In the genomic region with DNA sequence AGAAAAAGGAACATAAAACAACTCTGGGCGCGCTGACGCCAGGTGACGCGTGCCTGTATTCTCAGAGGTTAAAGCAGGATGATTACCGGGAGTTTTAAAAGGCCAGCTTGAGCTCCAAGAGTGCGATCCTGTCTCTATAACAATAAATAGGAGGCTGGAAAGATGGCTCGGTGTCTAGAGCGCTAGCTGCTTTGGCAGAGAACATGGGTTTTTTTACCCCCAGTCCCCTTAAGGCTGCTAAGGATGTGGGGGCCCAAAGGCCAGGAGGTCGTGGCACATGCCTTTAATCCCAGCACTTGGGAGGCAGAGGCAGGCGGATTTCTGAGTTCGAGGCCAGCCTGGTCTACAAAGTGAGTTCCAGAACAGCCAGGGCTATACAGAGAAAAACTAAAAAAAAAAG, we compare ENCODE assay signal across 8 mouse cellular contexts. TPM values are rescaled to one million over a fixed set of nuclear protein-coding genes. Genes with fewer than 3 reads are reported as not detected.
A peak's percentile ranks its signal among the peaks of the same experiment; 100 is the strongest.
DNase-seq lines count a peak whose midpoint lies in the region; ATAC-seq and TF ChIP-seq lines count a peak whose summit lies in the region.

No protein-coding gene starts in this region.

- H3K36me3 ChIP-seq in kidney, embryonic 15.5 days, result 0 out of 2 replicates have a peak, but pooled peaks cover 4% of the 10 kb centered on the region
- no peaks in the 10 kb centered on the region for H3K36me3 ChIP-seq in embryonic facial prominence, embryonic 12.5 days
- H3K36me3 ChIP-seq in intestine, embryonic 15.5 days, result no peaks in the 10 kb centered on the region
- H3K36me3 ChIP-seq in neural tube, embryonic 12.5 days, result no peaks in the 10 kb centered on the region
- H3K36me3 ChIP-seq in thymus, adult 2 months (ENCODE audit: control insufficient read depth, insufficient read depth, low read length), result no peaks in the 10 kb centered on the region

- peak overlapping the region; percentile 91 for H3K4me3 ChIP-seq in kidney, embryonic 15.5 days (replicated peaks)
- H3K4me3 ChIP-seq in embryonic facial prominence, embryonic 12.5 days, result peak overlapping the region; percentile 96
- H3K4me3 ChIP-seq in intestine, embryonic 15.5 days (replicated peaks), result peak overlapping the region; percentile 94
- H3K4me3 ChIP-seq in neural tube, embryonic 12.5 days, result peak overlapping the region; percentile 96
- no peak overlapping the region; the same call in 1 of the 2 replicates for H3K4me3 ChIP-seq in thymus, adult 2 months (ENCODE audit: control insufficient read depth, insufficient read depth, low read length)

- H3K4me2 ChIP-seq in kidney, embryonic 15.5 days, result peak overlapping the region; percentile 81
- H3K4me2 ChIP-seq in embryonic facial prominence, embryonic 12.5 days (replicated peaks), result peak overlapping the region; percentile 80
- peak overlapping the region; percentile 76 for H3K4me2 ChIP-seq in intestine, embryonic 15.5 days (replicated peaks)
- peak overlapping the region; percentile 93 for H3K4me2 ChIP-seq in neural tube, embryonic 12.5 days (replicated peaks)

- no peak for TF ChIP-seq POLR2A in thymus, adult 2 months (IDR thresholded peaks at IDR 0.05; ENCODE audit: control insufficient read depth, extremely low read depth, insufficient read depth, low read length, poor library complexity)

- DNase-seq in kidney, adult 8-10 months, result no peak
- DNase-seq in thymus, adult 2 months, result no peak
- no peak for DNase-seq in ovary, postnatal 14 days (ENCODE audit: low spot score)
- no peak for DNase-seq in layer of hippocampus, adult 11-12 months (ENCODE audit: low spot score)

- no peak for TF ChIP-seq CTCF in thymus, adult 2 months (IDR thresholded peaks at IDR 0.05; ENCODE audit: borderline replicate concordance, control insufficient read depth, extremely low read depth, insufficient read depth, low read length, poor library complexity)

- ATAC-seq in kidney, embryonic 15.5 days (replicated peaks; ENCODE audit: low FRiP score), result no peak
- no peak for ATAC-seq in embryonic facial prominence, embryonic 12.5 days (ENCODE audit: insufficient number of reproducible peaks, insufficient read depth, low FRiP score, low TSS enrichment)
- ATAC-seq in intestine, embryonic 15.5 days, result no peak
- no peak for ATAC-seq in neural tube, embryonic 12.5 days (ENCODE audit: low FRiP score, low read depth)

- peak overlapping the region; percentile 76 for H3K9ac ChIP-seq in kidney, embryonic 15.5 days
- H3K9ac ChIP-seq in embryonic facial prominence, embryonic 12.5 days, result peak overlapping the region; percentile 90
- peak overlapping the region; percentile 69 for H3K9ac ChIP-seq in intestine, embryonic 15.5 days
- peak overlapping the region; percentile 97 for H3K9ac ChIP-seq in neural tube, embryonic 12.5 days

- H3K9me3 ChIP-seq in kidney, embryonic 15.5 days (replicated peaks), result no peaks in the 10 kb centered on the region
- H3K9me3 ChIP-seq in embryonic facial prominence, embryonic 12.5 days, result no peaks in the 10 kb centered on the region
- no peaks in the 10 kb centered on the region for H3K9me3 ChIP-seq in intestine, embryonic 15.5 days
- no peaks in the 10 kb centered on the region for H3K9me3 ChIP-seq in neural tube, embryonic 12.5 days

- WGBS in kidney, embryonic 15.5 days, result 34% methylated on average over 12 of the region's 12 CpGs
- WGBS in embryonic facial prominence, embryonic 12.5 days, result 36% methylated on average over 12 of the region's 12 CpGs
- 38% methylated on average over 12 of the region's 12 CpGs for WGBS in intestine, embryonic 15.5 days
- WGBS in neural tube, embryonic 12.5 days, result 35% methylated on average over 12 of the region's 12 CpGs
- 64% methylated on average over 12 of the region's 12 CpGs for WGBS in thymus, adult 2 months

- H3K4me1 ChIP-seq in kidney, embryonic 15.5 days, result peaks cover 64% of the 10 kb centered on the region
- peaks cover 45% of the 10 kb centered on the region for H3K4me1 ChIP-seq in embryonic facial prominence, embryonic 12.5 days
- peaks cover 35% of the 10 kb centered on the region for H3K4me1 ChIP-seq in intestine, embryonic 15.5 days (replicated peaks)
- peaks cover 35% of the 10 kb centered on the region for H3K4me1 ChIP-seq in neural tube, embryonic 12.5 days
- peaks cover 42% of the 10 kb centered on the region for H3K4me1 ChIP-seq in thymus, adult 2 months (replicated peaks; ENCODE audit: control insufficient read depth, insufficient read depth, low read length)

- no peaks in the 10 kb centered on the region for H3K27me3 ChIP-seq in kidney, embryonic 15.5 days
- H3K27me3 ChIP-seq in embryonic facial prominence, embryonic 12.5 days, result no peaks in the 10 kb centered on the region
- no peaks in the 10 kb centered on the region for H3K27me3 ChIP-seq in intestine, embryonic 15.5 days (replicated peaks)
- H3K27me3 ChIP-seq in neural tube, embryonic 12.5 days (replicated peaks), result no peaks in the 10 kb centered on the region
- no peaks in the 10 kb centered on the region for H3K27me3 ChIP-seq in thymus, adult 2 months (ENCODE audit: control insufficient read depth, insufficient read depth, low read length)

- H3K27ac ChIP-seq in kidney, embryonic 15.5 days, result peak overlapping the region; percentile 99
- peak overlapping the region; percentile 95 for H3K27ac ChIP-seq in embryonic facial prominence, embryonic 12.5 days
- H3K27ac ChIP-seq in intestine, embryonic 15.5 days, result peak overlapping the region; percentile 98
- H3K27ac ChIP-seq in neural tube, embryonic 12.5 days, result peak overlapping the region; percentile 67; the same call in 1 of the 2 replicates
- no peak overlapping the region; the same call in 1 of the 2 replicates for H3K27ac ChIP-seq in thymus, adult 2 months (ENCODE audit: control insufficient read depth, insufficient read depth, low read length)

RNA-seq across cellular contexts. Expression of gene Mlec, which starts 1.2 kb away (rescaled TPM):
- 84.7 and 97.3 TPM in 2 replicates for polyA plus RNA-seq in kidney, embryonic 15.5 days (2015; fragmentation: Nextera tagmentation; extraction: Ambion mirVana)
- 82.1 and 86.6 TPM in 2 replicates for polyA plus RNA-seq in embryonic facial prominence, embryonic 12.5 days (2016; fragmentation: Nextera tagmentation; extraction: Ambion mirVana)
- polyA plus RNA-seq in intestine, embryonic 15.5 days (2015; fragmentation: Nextera tagmentation; extraction: Ambion mirVana), result 89.9 and 113 TPM in 2 replicates
- 57.7 and 64.4 TPM in 2 replicates for polyA plus RNA-seq in neural tube, embryonic 12.5 days (2016; fragmentation: Nextera tagmentation; extraction: Ambion mirVana)
- 95.0 and 98.5 TPM in 2 replicates for polyA plus RNA-seq in thymus, adult 2 months (2012; rRNA removed)

RNA-seq across cellular contexts. Expression of gene Unc119b, which starts 24.4 kb away (rescaled TPM):
- 43.7 and 48.1 TPM in 2 replicates for polyA plus RNA-seq in kidney, embryonic 15.5 days (2015; fragmentation: Nextera tagmentation; extraction: Ambion mirVana)
- 56.0 and 56.3 TPM in 2 replicates for polyA plus RNA-seq in embryonic facial prominence, embryonic 12.5 days (2016; fragmentation: Nextera tagmentation; extraction: Ambion mirVana)
- 25.7 and 26.6 TPM in 2 replicates for polyA plus RNA-seq in intestine, embryonic 15.5 days (2015; fragmentation: Nextera tagmentation; extraction: Ambion mirVana)
- polyA plus RNA-seq in neural tube, embryonic 12.5 days (2016; fragmentation: Nextera tagmentation; extraction: Ambion mirVana), result 60.4 and 61.2 TPM in 2 replicates
- 67.3 and 68.6 TPM in 2 replicates for polyA plus RNA-seq in thymus, adult 2 months (2012; rRNA removed)

RNA-seq across cellular contexts. Expression of gene Cabp1, which starts 35.0 kb away (rescaled TPM):
- 1.7 TPM in 2 replicates for polyA plus RNA-seq in kidney, embryonic 15.5 days (2015; fragmentation: Nextera tagmentation; extraction: Ambion mirVana)
- polyA plus RNA-seq in embryonic facial prominence, embryonic 12.5 days (2016; fragmentation: Nextera tagmentation; extraction: Ambion mirVana), result 2.6 and 4.7 TPM in 2 replicates
- 1.5 and 2.3 TPM in 2 replicates for polyA plus RNA-seq in intestine, embryonic 15.5 days (2015; fragmentation: Nextera tagmentation; extraction: Ambion mirVana)
- polyA plus RNA-seq in neural tube, embryonic 12.5 days (2016; fragmentation: Nextera tagmentation; extraction: Ambion mirVana), result 24.0 and 24.6 TPM in 2 replicates
- 0.50 and 0.58 TPM in 2 replicates for polyA plus RNA-seq in thymus, adult 2 months (2012; rRNA removed)

RNA-seq across cellular contexts. Expression of gene Acads, which starts 40.0 kb away (rescaled TPM):
- 85.1 and 94.7 TPM in 2 replicates for polyA plus RNA-seq in kidney, embryonic 15.5 days (2015; fragmentation: Nextera tagmentation; extraction: Ambion mirVana)
- polyA plus RNA-seq in embryonic facial prominence, embryonic 12.5 days (2016; fragmentation: Nextera tagmentation; extraction: Ambion mirVana), result 52.4 and 52.8 TPM in 2 replicates
- polyA plus RNA-seq in intestine, embryonic 15.5 days (2015; fragmentation: Nextera tagmentation; extraction: Ambion mirVana), result 119 and 122 TPM in 2 replicates
- 45.1 and 47.9 TPM in 2 replicates for polyA plus RNA-seq in neural tube, embryonic 12.5 days (2016; fragmentation: Nextera tagmentation; extraction: Ambion mirVana)
- 99.6 and 101 TPM in 2 replicates for polyA plus RNA-seq in thymus, adult 2 months (2012; rRNA removed)
